Mouse (Mus musculus) bone marrow macrophage, adult 2 months (primary cell): ENCODE data around the gene Mre11a.

ENCODE experiments used
- CTCF ChIP-seq: IDR thresholded peaks from 2 replicates; pipeline ENCODE4 v1.5.1; 2012; ENCODE audit warnings: low read depth, mild to moderate bottlenecking, low read length, moderate library complexity
- POLR2A ChIP-seq: IDR thresholded peaks from 2 replicates; pipeline ENCODE4 v1.6.1; 2012; ENCODE audit warnings: mild to moderate bottlenecking, low read depth, low read length, borderline replicate concordance

GRCm38 (mm10) chr9:14764765-14765164, 19.7 kb upstream of the Mre11a start:
- no peak for TF ChIP-seq CTCF
- TF ChIP-seq POLR2A = no peak
